Mouse (Mus musculus) Patski (cell line): Measurements from ENCODE around the gene Adra2a. TPM values are rescaled to one million over a fixed set of nuclear protein-coding genes. Genes with fewer than 3 reads are reported as not detected.

Experiments used
- ATAC-seq: fragments of 100-300 bp; one replicate; pipeline ENCODE4 v1.8.0; 2021
- CTCF ChIA-PET: fragments of 350-600 bp; sonication (Branson Sonifier 250); formaldehyde crosslinking; loops from one replicate; lab custom pipeline; 2022; ENCODE audit warnings: inconsistent platforms; lab: Charles Lee
- POLR2A ChIA-PET: fragments of 350-600 bp; sonication (Branson Sonifier 250); formaldehyde crosslinking; loops from one replicate; lab custom pipeline; 2022; ENCODE audit warnings: antibody characterized with exemption, inconsistent platforms; lab: Charles Lee
- DNase-seq: peaks from one replicate; pipeline ENCODE4 v3.0.0-alpha.2; 2011; ENCODE audit warnings: low read depth, low spot score
- H3K27me3 ChIP-seq: fragments of 371-371 bp; one replicate; pipeline ENCODE4 v1.5.1; 2021
- CTCF ChIP-seq: fragments of 100-300 bp; IDR thresholded peaks from one replicate; pipeline ENCODE4 v1.5.1; 2021
- in situ Hi-C: fragments of 300-500 bp; cut with MboI; formaldehyde crosslinking; loops from 3 replicates; pipeline ENCODE4 v1.11.1; 2018; ENCODE audit warnings: low pct_unique_long_range_greater_than_20kb, mixed read lengths
- polyA plus RNA-seq: library from polyadenylated mRNA; unstranded; gene quantifications from one replicate; pipeline ENCODE4 v1.2.3, GENCODE M21; 2021

Gene Adra2a
- polyA plus RNA-seq, 1 experiment from 2014 or later = 0.10 TPM

- in situ Hi-C loops = loop anchor here (5.0 to 25.0 kb wide), 3 partner anchors 1018 to 1268 kb away; partner anchors contain the start of genes Vti1a and Zdhhc6
These were observed 788 bp downstream of the Adra2a start for GRCm38 (mm10) chr19:54044507-54045371.

GRCm38 (mm10) chr19:54045412-54045811 is 1.5 kb downstream of the Adra2a start:
- no peak for TF ChIP-seq CTCF
- CTCF ChIA-PET = interaction anchor here (0.9 to 2.1 kb wide), 6 partner anchors 10 to 1161 kb away, joined by 3 to 8 read pairs (median 6); no protein-coding TSS in a partner anchor
- ATAC-seq (peak; percentile 8), DNase-seq (no peak)
- in situ Hi-C loops = loop anchor here (25.0 kb wide), 1 partner anchor 1267 kb away; the partner anchor contains the start of genes Vti1a and Zdhhc6
- H3K27me3 ChIP-seq = peaks cover 44% of the 10 kb centered on the region
- POLR2A ChIA-PET = no interaction called here

More at GRCm38 (mm10) chr19:54044507-54045371, 788 bp downstream of the Adra2a start:
- no peak for TF ChIP-seq CTCF
- peak; percentile 85 for ATAC-seq
- no peak for DNase-seq
- CTCF ChIA-PET = interaction anchor here (0.9 to 2.1 kb wide), 7 partner anchors 10 to 1162 kb away, joined by 3 to 8 read pairs (median 5); no protein-coding TSS in a partner anchor
- POLR2A ChIA-PET = interaction anchor here (0.6 kb wide), 1 partner anchor 296 kb away, joined by 3 read pairs; no protein-coding TSS in a partner anchor
- H3K27me3 ChIP-seq = peaks cover 38% of the 10 kb centered on the region

DNA sequence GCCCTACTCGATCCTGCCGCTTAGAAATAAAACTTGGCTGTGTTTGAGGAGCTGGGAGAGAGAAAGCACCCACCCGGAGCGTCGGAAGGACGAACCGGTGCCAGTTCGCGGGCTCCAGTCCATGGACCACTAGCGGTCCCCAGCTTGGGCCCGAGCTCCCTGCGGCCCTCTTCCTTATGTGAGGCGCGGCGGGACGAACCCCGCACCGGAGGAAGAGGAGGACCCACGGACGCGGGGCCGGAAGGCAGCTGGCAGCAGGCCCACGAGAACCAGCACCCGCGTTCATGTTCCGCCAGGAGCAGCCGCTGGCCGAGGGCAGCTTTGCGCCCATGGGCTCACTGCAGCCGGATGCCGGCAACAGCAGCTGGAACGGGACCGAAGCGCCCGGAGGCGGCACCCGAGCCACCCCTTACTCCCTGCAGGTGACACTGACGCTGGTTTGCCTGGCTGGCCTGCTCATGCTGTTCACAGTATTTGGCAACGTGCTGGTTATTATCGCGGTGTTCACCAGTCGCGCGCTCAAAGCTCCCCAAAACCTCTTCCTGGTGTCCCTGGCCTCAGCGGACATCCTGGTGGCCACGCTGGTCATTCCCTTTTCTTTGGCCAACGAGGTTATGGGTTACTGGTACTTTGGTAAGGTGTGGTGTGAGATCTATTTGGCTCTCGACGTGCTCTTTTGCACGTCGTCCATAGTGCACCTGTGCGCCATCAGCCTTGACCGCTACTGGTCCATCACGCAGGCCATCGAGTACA is 2.2 kb downstream of the Adra2a start:
- ATAC-seq (no peak), DNase-seq (no peak)
- H3K27me3 ChIP-seq = peaks cover 44% of the 10 kb centered on the region
- CTCF ChIA-PET = interaction anchor here (1.3 kb wide), 1 partner anchor 1153 kb away, joined by 3 read pairs; no protein-coding TSS in a partner anchor
- in situ Hi-C loops = loop anchor here (25.0 kb wide), 1 partner anchor 1266 kb away; the partner anchor contains the start of genes Vti1a and Zdhhc6
- no peak for TF ChIP-seq CTCF
- POLR2A ChIA-PET = interaction anchor here (0.6 kb wide), 1 partner anchor 1160 kb away, joined by 3 read pairs; no protein-coding TSS in a partner anchor

DNA sequence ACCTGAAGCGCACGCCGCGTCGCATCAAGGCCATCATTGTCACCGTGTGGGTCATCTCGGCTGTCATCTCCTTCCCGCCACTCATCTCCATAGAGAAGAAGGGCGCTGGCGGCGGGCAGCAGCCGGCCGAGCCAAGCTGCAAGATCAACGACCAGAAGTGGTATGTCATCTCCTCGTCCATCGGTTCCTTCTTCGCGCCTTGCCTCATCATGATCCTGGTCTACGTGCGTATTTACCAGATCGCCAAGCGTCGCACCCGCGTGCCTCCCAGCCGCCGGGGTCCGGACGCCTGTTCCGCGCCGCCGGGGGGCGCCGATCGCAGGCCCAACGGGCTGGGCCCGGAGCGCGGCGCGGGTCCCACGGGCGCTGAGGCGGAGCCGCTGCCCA is 2.7 kb downstream of the Adra2a start:
- in situ Hi-C loops = loop anchor here (25.0 kb wide), 1 partner anchor 1266 kb away; the partner anchor contains the start of genes Vti1a and Zdhhc6
- DNase-seq = no peak
- no peak for TF ChIP-seq CTCF
- ATAC-seq = no peak
- peaks cover 44% of the 10 kb centered on the region for H3K27me3 ChIP-seq
- POLR2A ChIA-PET = interaction anchor here (0.6 kb wide), 1 partner anchor 1160 kb away, joined by 3 read pairs; no protein-coding TSS in a partner anchor
- CTCF ChIA-PET = no interaction called here

- ChIA-PET CTCF (no interaction called here), POLR2A (no interaction called here)
- no peak for DNase-seq
- in situ Hi-C loops = loop anchor here (25.0 kb wide), 1 partner anchor 1265 kb away; the partner anchor contains the start of genes Vti1a and Zdhhc6
- ATAC-seq = no peak
- TF ChIP-seq CTCF = no peak
- H3K27me3 ChIP-seq = peaks cover 44% of the 10 kb centered on the region
These were observed 3.6 kb downstream of the Adra2a start for GRCm38 (mm10) chr19:54047386-54048050.

GRCm38 (mm10) chr19:54048161-54048885 is 4.4 kb downstream of the Adra2a start:
- ATAC-seq = no peak
- TF ChIP-seq CTCF = no peak
- no peak for DNase-seq
- CTCF ChIA-PET = no interaction called here
- POLR2A ChIA-PET = no interaction called here
- in situ Hi-C loops = loop anchor here (25.0 kb wide), 1 partner anchor 1264 kb away; the partner anchor contains the start of genes Vti1a and Zdhhc6
- peaks cover 47% of the 10 kb centered on the region for H3K27me3 ChIP-seq

GRCm38 (mm10) chr19:54051651-54052050 is 7.7 kb downstream of the Adra2a start:
- ChIA-PET POLR2A (interaction anchor here (0.6 kb wide), 1 partner anchor 91 kb away, joined by 4 read pairs; no protein-coding TSS in a partner anchor), CTCF (interaction anchor here (1.5 kb wide), 1 partner anchor 9 kb away, joined by 5 read pairs; the partner anchor contains the start of gene Adra2a)
- DNase-seq (no peak), ATAC-seq (no peak)
- peaks cover 53% of the 10 kb centered on the region for H3K27me3 ChIP-seq
- TF ChIP-seq CTCF = no peak
- in situ Hi-C loops = no loop called here

DNA sequence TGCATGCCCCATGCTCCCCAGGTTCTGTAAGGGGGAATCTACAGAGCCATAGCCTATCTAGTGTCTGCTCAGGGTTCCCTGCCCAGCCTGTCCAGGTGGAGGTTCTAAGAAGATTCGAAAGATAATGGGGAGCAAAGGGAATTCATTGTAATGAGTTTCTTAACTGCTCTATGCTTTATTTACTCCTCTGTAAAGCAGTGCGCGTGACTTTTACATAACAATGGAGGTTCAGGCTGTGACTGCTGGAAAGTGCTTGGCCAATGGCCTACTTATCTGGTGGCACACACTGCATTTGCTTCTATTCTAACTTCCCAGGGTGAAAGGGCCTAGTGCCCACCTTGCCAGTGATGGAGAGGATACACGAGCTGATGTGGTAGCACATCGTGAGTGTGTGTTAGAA is 11.9 kb downstream of the Adra2a start:
- ChIA-PET CTCF (interaction anchor here (1.8 kb wide), 1 partner anchor 11 kb away, joined by 5 read pairs; the partner anchor contains the start of gene Adra2a), POLR2A (no interaction called here)
- DNase-seq (no peak), ATAC-seq (no peak)
- H3K27me3 ChIP-seq = peaks cover 30% of the 10 kb centered on the region
- no peak for TF ChIP-seq CTCF
- in situ Hi-C loops = no loop called here

- TF ChIP-seq CTCF = no peak
- DNase-seq (no peak), ATAC-seq (no peak)
- H3K27me3 ChIP-seq = peaks cover 48% of the 10 kb centered on the region
- ChIA-PET POLR2A (interaction anchor here (0.6 kb wide), 1 partner anchor 14 kb away, joined by 4 read pairs; no protein-coding TSS in a partner anchor), CTCF (no interaction called here)
- in situ Hi-C loops = no loop called here
These were observed 24.5 kb downstream of the Adra2a start for GRCm38 (mm10) chr19:54068447-54068846.
